Mouse (Mus musculus): Measurements from ENCODE around the gene Gzmd. TPM values are rescaled to one million over a fixed set of nuclear protein-coding genes. Genes with fewer than 3 reads are reported as not detected.

Gene Gzmd
- polyA plus RNA-seq, 1 experiment: not detected

- TF ChIP-seq GATA1 (IDR thresholded peaks at IDR 0.05; ENCODE audit: low read length): no peak
Measured at GRCm38 (mm10) chr14:56093353-56093752, 39.1 kb downstream of the Gzmd start.

DNA sequence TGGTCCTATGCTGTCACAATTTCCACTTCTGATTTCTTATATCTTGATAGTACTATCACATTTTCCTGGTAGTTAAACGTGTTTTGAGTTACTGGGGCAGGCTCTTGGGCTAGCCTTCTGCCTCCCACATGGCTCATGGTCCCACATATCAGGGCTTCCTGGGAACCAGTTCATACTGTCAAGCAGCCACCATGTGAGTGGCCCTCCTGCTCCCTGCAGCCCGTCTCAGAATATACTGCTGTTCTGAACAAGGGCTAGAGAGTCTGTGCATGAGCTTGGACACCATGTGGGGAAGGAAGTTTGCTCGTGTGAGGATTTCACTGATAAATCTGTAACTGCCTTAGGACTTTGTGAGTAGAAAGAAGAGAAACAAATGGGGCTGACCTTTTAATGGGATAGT is 45.7 kb downstream of the Gzmd start:
- TF ChIP-seq GATA1 (IDR thresholded peaks at IDR 0.05; ENCODE audit: low read length): no peak

DNA sequence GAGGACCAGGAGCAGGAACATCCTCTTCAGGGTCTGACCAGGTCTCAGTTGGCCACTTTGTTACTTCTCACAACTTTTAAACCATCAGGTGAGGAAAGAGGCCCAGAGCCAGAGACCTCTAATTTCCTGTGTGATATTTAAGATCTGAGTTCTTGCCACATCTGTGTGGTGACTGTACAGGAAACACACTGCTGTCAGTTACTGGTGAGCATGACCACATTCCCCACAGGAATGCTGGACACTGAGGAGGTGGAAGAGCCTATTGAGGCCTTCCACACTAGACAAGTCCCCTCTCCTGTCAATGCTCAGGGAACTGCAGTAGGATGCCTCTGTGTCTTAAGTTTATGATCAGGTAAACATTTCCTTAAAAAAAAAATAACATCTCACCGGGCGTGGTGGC is 47.2 kb downstream of the Gzmd start, which contains the start of gene Mcpt8:
Gene Mcpt8 (minus strand): TSS at position 107 of the 400 bp plus-strand sequence.
- no peak for TF ChIP-seq GATA1 (IDR thresholded peaks at IDR 0.05; ENCODE audit: low read length)

DNA sequence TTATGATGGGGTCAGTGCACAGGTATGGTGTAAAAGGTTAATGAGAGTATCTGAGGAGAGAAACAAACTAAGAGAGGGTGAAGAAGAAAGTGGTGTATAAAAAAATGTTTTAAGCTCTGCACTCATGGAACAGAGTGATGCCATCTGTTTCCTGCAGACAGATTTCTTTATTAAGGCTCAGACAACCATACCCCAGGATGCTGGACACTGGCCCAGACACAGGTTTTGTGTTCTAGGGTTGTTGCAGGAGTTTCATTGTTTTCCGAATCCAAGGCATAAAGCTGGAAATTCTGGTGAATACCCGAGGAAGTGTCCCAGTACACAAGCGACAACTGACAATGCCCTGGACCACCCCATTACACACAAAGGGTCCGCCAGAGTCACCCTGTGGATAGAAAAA is 50.4 kb downstream of the Gzmd start:
- TF ChIP-seq GATA1 (IDR thresholded peaks at IDR 0.05; ENCODE audit: low read length): no peak

Other genes starting within 250 kb of the Gzmd start
- gene Cbln3, start 248.2 kb downstream of the Gzmd start, polyA plus RNA-seq (2012): 0.08 and 0.09 TPM in 2 replicates
- gene Khnyn, start 247.7 kb downstream of the Gzmd start, polyA plus RNA-seq (2012): 15.0 and 15.8 TPM in 2 replicates
- not detected in 2 replicates for gene Sdr39u1, start 232.3 kb downstream of the Gzmd start, polyA plus RNA-seq (2012)
- gene Cma1, start 187.9 kb downstream of the Gzmd start, polyA plus RNA-seq (2012): not detected in 2 replicates
- not detected in 2 replicates for gene Cma2, start 181.6 kb downstream of the Gzmd start, polyA plus RNA-seq (2012)
- 0.05 and 0.10 TPM in 2 replicates for gene Mcpt1, start 114.6 kb downstream of the Gzmd start, polyA plus RNA-seq (2012)
- not detected in 2 replicates for gene Mcpt9, start 102.1 kb downstream of the Gzmd start, polyA plus RNA-seq (2012)
- 0.08 TPM in 2 replicates for gene Mcpt2, start 90.6 kb downstream of the Gzmd start, polyA plus RNA-seq (2012)
- not detected in 2 replicates for gene Mcpt4, start 70.3 kb downstream of the Gzmd start, polyA plus RNA-seq (2012)
- not detected in 2 replicates for gene Mcpt8, start 47.3 kb downstream of the Gzmd start, polyA plus RNA-seq (2012)
- not detected in 2 replicates for gene Ctsg, start 30.0 kb downstream of the Gzmd start, polyA plus RNA-seq (2012)
- gene Gzme, start 12.0 kb downstream of the Gzmd start, polyA plus RNA-seq (2012): not detected in 2 replicates
- not detected in 2 replicates for gene Gzmg, start 27.0 kb upstream of the Gzmd start, polyA plus RNA-seq (2012)
- gene Gzmn, start 42.0 kb upstream of the Gzmd start, polyA plus RNA-seq (2012): not detected in 2 replicates
- not detected in 2 replicates for gene Gzmf, start 78.8 kb upstream of the Gzmd start, polyA plus RNA-seq (2012)
- not detected in 2 replicates for gene Gzmc, start 102.0 kb upstream of the Gzmd start, polyA plus RNA-seq (2012)
- gene Gzmb, start 129.7 kb upstream of the Gzmd start, polyA plus RNA-seq (2012): 0.13 and 0.36 TPM in 2 replicates
- not detected in 2 replicates for gene Atp12a, start 232.5 kb upstream of the Gzmd start, polyA plus RNA-seq (2012)

Measured in G1E-ER4 (cell line).